Mouse (Mus musculus): Measurements from ENCODE around the gene Cavin1.
A peak's percentile ranks its signal among the peaks of the same experiment; 100 is the strongest.

Gene Cavin1

DNA sequence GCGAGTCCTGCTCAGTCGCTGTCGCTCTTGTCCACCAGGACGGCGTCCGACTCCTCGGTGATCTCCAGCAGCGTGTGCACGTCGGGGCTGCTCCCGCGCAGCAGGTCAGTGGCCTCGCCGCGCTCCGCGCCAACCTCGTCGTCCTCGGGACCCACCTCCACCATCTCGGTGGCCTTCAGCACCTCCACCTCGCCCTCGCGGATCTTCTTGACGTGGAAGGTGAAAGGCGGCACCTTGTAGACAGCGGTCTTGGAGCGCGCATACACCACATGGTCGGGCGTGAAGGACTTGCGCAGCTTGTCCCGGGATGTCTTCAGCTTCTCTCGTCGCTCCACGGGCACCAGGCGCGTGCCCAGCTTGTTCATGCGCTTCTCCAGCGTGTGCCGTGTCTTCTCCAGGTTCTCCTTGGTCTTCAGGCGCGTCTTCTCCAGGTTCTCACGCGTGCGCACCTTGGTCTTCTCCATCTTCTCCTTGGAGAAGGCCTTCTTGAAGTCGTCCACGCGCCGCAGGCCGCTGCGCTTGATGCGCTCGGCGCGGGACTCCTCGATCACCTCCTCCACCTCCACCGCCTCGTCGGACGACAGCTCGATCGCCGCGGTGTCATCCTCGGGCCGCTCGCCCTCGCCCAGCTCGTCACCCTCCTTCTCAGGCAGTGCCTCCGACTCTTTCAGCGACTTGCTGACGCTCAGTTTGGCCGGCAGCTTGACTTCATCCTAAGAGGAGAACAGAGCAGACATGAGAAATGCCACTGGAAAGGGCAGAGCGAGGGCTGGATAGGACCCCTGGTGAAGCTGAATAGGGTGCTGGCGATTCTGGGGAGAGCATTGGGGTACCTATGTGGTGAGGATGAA lies 11.8 kb downstream of the Cavin1 start:
- TF ChIP-seq CTCF (conservative IDR thresholded peaks at IDR 0.05; ENCODE audit: low read length) (no peak), NANOG (IDR thresholded peaks at IDR 0.05; ENCODE audit: borderline replicate concordance, low read length) (no peak), POU5F1 (IDR thresholded peaks at IDR 0.05; ENCODE audit: borderline replicate concordance, low read length) (no peak)
- Histone ChIP-seq H3K36me3 (ENCODE audit: insufficient read depth, low read length) (no peaks in the 10 kb centered on the region; the same call in 1 of the 2 replicates), H3K27me3 (ENCODE audit: insufficient read depth, low read length) (peaks cover 25% of the 10 kb centered on the region), H3K9me3 (ENCODE audit: low read length) (no peaks in the 10 kb centered on the region), H3K4me3 (replicated peaks; ENCODE audit: low read length) (peak overlapping the region; percentile 69), H3K4me1 (replicated peaks; ENCODE audit: low read depth, low read length) (peaks cover 73% of the 10 kb centered on the region)

DNA sequence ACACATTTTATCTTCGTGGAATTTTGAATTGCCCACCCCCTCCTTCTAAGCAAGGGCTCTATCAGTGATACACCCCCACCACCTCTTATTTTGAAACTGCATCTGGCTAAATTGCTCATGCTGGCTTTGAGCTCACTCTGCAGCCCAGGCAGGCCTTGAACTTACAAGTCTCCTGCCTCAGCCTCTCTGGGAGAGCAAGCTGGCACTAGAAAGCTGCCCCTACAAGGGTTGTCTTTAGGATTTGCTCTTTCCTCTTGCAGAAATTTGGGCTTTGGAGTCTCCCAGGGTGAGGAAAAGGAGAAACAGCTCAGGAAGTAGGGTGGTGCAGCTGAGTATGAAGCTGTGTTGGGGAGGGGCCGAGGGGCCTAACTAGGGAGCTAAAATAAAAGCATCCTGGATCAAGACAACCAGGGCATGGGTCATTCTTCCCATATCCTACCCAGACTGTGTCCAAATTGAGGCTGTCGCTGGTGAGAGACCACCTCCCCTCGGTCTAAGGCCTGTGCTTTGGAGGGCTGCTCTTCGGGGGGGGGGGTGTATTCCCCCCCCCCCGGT lies 12.7 kb downstream of the Cavin1 start:
- Histone ChIP-seq H3K4me1 (replicated peaks; ENCODE audit: low read depth, low read length) (peaks cover 65% of the 10 kb centered on the region), H3K27me3 (ENCODE audit: insufficient read depth, low read length) (peaks cover 22% of the 10 kb centered on the region), H3K9me3 (ENCODE audit: low read length) (no peaks in the 10 kb centered on the region), H3K36me3 (ENCODE audit: insufficient read depth, low read length) (no peaks in the 10 kb centered on the region; the same call in 1 of the 2 replicates), H3K4me3 (replicated peaks; ENCODE audit: low read length) (peak overlapping the region; percentile 69)
- TF ChIP-seq CTCF (conservative IDR thresholded peaks at IDR 0.05; ENCODE audit: low read length) (no peak), POU5F1 (IDR thresholded peaks at IDR 0.05; ENCODE audit: borderline replicate concordance, low read length) (no peak), NANOG (IDR thresholded peaks at IDR 0.05; ENCODE audit: borderline replicate concordance, low read length) (no peak)

DNA sequence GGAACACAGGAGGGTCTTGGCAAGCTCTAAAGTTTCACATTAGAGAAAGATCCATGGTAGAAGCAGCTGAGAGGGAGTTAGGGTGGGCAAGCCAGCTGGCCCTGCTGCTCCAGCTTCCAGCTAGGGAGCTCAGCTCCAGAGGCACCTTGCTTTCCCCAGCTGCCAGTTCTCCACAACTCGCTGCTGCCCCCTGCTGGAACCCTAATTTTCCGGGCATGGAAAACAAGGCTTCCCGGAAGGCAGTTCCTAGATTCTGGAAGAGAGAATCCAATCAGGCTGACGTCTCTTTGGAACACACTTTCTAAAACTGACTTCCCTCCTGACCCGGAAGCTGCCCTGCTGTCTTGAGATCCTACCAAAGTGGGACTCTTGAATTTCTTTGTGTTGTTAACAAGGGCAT lies 13.4 kb downstream of the Cavin1 start:
- no peaks in the 10 kb centered on the region; the same call in 1 of the 2 replicates for H3K36me3 ChIP-seq (ENCODE audit: insufficient read depth, low read length)
- peaks cover 61% of the 10 kb centered on the region for H3K4me1 ChIP-seq (replicated peaks; ENCODE audit: low read depth, low read length)
- H3K4me3 ChIP-seq (replicated peaks; ENCODE audit: low read length) = no peak overlapping the region
- no peak for TF ChIP-seq NANOG (IDR thresholded peaks at IDR 0.05; ENCODE audit: borderline replicate concordance, low read length)
- TF ChIP-seq CTCF (conservative IDR thresholded peaks at IDR 0.05; ENCODE audit: low read length) = peak; percentile 88
- TF ChIP-seq POU5F1 (IDR thresholded peaks at IDR 0.05; ENCODE audit: borderline replicate concordance, low read length) = no peak
- no peaks in the 10 kb centered on the region for H3K9me3 ChIP-seq (ENCODE audit: low read length)
- peaks cover 22% of the 10 kb centered on the region for H3K27me3 ChIP-seq (ENCODE audit: insufficient read depth, low read length)

DNA sequence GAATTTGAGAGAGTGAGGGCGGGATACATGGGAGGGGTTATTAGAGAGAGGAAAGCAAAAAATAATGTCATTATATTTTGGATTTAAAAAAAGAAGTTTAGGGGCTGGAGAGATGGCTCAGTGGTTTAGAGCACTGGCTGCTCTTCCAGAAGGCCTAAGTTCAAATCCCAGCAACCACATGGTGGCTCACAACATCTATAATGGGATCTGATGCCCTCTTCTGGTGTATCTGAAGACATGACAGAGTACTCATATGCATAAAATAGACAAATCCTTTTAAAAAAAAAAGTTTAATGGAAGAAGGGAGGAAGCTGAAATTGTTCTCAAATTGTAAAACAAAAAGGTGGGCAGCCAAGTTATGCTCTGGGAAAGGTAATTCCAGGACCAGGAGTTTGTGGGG lies 21.1 kb downstream of the Cavin1 start:
- Histone ChIP-seq H3K9me3 (ENCODE audit: low read length) (peaks cover 11% of the 10 kb centered on the region), H3K4me3 (replicated peaks; ENCODE audit: low read length) (no peak overlapping the region), H3K36me3 (ENCODE audit: insufficient read depth, low read length) (no peaks in the 10 kb centered on the region), H3K4me1 (replicated peaks; ENCODE audit: low read depth, low read length) (peaks cover 11% of the 10 kb centered on the region), H3K27me3 (ENCODE audit: insufficient read depth, low read length) (no peaks in the 10 kb centered on the region; the same call in 1 of the 2 replicates)
- TF ChIP-seq NANOG (IDR thresholded peaks at IDR 0.05; ENCODE audit: borderline replicate concordance, low read length) = no peak
- no peak for TF ChIP-seq POU5F1 (IDR thresholded peaks at IDR 0.05; ENCODE audit: borderline replicate concordance, low read length)
- TF ChIP-seq CTCF (conservative IDR thresholded peaks at IDR 0.05; ENCODE audit: low read length) = no peak

DNA sequence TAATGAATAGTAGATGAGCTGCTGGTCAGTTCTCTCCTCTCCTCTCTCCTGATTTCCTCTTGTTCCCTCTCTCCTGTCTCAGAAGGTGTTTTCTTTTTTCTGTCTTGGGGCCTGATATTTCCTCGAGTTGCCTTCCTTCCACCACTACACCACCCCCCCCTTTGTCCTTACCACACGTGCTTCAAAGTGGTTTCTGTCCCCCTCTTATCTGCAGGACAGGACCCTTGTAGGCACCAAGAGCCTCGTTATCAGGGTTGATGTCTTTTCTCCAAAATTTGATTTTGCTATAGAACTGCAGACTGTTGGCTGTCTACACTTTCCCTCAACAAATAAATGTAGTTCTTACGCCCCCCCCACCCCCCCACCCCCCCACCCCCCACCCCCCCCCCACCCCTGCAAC lies 22.4 kb downstream of the Cavin1 start:
- Histone ChIP-seq H3K4me1 (replicated peaks; ENCODE audit: low read depth, low read length) (peaks cover 11% of the 10 kb centered on the region), H3K27me3 (ENCODE audit: insufficient read depth, low read length) (no peaks in the 10 kb centered on the region; the same call in 1 of the 2 replicates), H3K9me3 (ENCODE audit: low read length) (peaks cover 11% of the 10 kb centered on the region), H3K4me3 (replicated peaks; ENCODE audit: low read length) (no peak overlapping the region), H3K36me3 (ENCODE audit: insufficient read depth, low read length) (no peaks in the 10 kb centered on the region)
- TF ChIP-seq NANOG (IDR thresholded peaks at IDR 0.05; ENCODE audit: borderline replicate concordance, low read length) = no peak
- TF ChIP-seq CTCF (conservative IDR thresholded peaks at IDR 0.05; ENCODE audit: low read length) = no peak
- TF ChIP-seq POU5F1 (IDR thresholded peaks at IDR 0.05; ENCODE audit: borderline replicate concordance, low read length) = no peak

DNA sequence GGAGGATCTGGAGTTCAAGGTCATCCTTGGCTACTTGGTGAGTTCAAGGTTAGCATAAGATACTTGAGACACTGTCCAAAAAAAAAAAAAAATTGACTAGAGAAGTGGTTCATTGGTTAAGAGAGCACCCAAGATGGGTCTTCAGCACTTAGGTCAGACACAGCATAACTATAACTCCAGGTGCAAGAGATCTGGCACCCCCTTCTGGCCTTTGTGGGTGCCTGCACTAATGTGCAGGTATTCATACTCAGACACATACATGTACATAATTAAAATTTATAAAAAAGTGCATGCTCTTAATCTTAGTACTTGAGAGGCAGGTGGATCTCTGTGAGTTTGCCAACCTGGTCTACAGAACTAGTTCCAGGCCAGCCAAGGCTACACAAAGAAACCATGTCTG lies 23.1 kb downstream of the Cavin1 start:
- H3K27me3 ChIP-seq (ENCODE audit: insufficient read depth, low read length) = no peaks in the 10 kb centered on the region; the same call in 1 of the 2 replicates
- TF ChIP-seq NANOG (IDR thresholded peaks at IDR 0.05; ENCODE audit: borderline replicate concordance, low read length) (no peak), CTCF (conservative IDR thresholded peaks at IDR 0.05; ENCODE audit: low read length) (peak; percentile 67), POU5F1 (IDR thresholded peaks at IDR 0.05; ENCODE audit: borderline replicate concordance, low read length) (no peak)

DNA sequence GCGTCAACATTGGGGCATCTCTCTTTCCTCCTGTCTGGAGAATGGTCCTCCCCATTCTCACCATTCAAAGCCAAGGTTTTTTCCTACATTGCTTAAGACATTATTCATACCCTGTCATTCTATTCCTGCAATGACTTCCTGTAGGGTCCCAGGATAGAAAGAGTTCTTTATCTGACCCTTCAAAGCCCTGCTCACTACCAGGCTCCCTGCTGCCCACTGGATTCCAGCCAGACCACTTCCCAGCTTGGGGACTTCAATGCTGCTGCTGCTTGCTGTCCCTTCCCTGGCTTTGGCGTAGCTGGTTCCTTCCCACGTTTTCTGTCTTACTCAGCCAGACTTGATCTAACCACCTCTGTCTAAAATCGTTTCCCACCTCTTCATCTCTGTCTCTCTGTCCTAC lies 23.8 kb downstream of the Cavin1 start:
- H3K36me3 ChIP-seq (ENCODE audit: insufficient read depth, low read length) = no peaks in the 10 kb centered on the region
- H3K9me3 ChIP-seq (ENCODE audit: low read length) = peaks cover 11% of the 10 kb centered on the region
- TF ChIP-seq POU5F1 (IDR thresholded peaks at IDR 0.05; ENCODE audit: borderline replicate concordance, low read length) = no peak
- TF ChIP-seq NANOG (IDR thresholded peaks at IDR 0.05; ENCODE audit: borderline replicate concordance, low read length) = no peak
- no peak; the same call in 1 of the 2 replicates for TF ChIP-seq CTCF (conservative IDR thresholded peaks at IDR 0.05; ENCODE audit: low read length)
- H3K27me3 ChIP-seq (ENCODE audit: insufficient read depth, low read length) = no peaks in the 10 kb centered on the region; the same call in 1 of the 2 replicates
- H3K4me1 ChIP-seq (replicated peaks; ENCODE audit: low read depth, low read length) = peaks cover 3% of the 10 kb centered on the region; the same call in 1 of the 2 replicates
- H3K4me3 ChIP-seq (replicated peaks; ENCODE audit: low read length) = no peak overlapping the region

More for the DNA sequence above, 23.1 kb downstream of the Cavin1 start:
- peaks cover 10% of the 10 kb centered on the region for H3K4me1 ChIP-seq (replicated peaks; ENCODE audit: low read depth, low read length)
- H3K4me3 ChIP-seq (replicated peaks; ENCODE audit: low read length) = no peak overlapping the region
- H3K36me3 ChIP-seq (ENCODE audit: insufficient read depth, low read length) = no peaks in the 10 kb centered on the region
- H3K9me3 ChIP-seq (ENCODE audit: low read length) = peaks cover 11% of the 10 kb centered on the region

DNA sequence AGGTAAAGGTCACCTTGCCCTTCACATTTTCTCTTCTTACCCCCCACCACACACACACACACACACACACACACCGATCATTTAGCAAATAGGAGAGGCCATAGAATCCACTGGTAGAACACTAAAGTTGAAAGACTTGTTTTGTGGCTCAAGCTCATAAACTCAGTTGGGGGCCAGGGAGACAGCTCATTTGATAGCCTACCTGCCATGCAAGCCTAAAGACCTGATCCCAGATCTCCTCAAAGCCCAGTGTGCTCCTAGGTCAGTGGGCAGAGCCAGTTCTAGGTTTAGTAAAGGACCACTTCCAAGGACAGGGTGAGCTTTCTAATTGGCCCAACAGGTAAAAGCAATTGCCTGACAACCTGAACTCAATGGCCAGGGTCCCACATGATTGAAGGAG lies 28.3 kb downstream of the Cavin1 start:
- H3K36me3 ChIP-seq (ENCODE audit: insufficient read depth, low read length) = peaks cover 3% of the 10 kb centered on the region; the same call in 1 of the 2 replicates
- TF ChIP-seq POU5F1 (IDR thresholded peaks at IDR 0.05; ENCODE audit: borderline replicate concordance, low read length) (no peak), CTCF (conservative IDR thresholded peaks at IDR 0.05; ENCODE audit: low read length) (no peak), NANOG (IDR thresholded peaks at IDR 0.05; ENCODE audit: borderline replicate concordance, low read length) (no peak)
- H3K4me1 ChIP-seq (replicated peaks; ENCODE audit: low read depth, low read length) = peaks cover 22% of the 10 kb centered on the region
- H3K27me3 ChIP-seq (ENCODE audit: insufficient read depth, low read length) = no peaks in the 10 kb centered on the region; the same call in 1 of the 2 replicates
- peaks cover 4% of the 10 kb centered on the region; the same call in 1 of the 2 replicates for H3K9me3 ChIP-seq (ENCODE audit: low read length)
- H3K4me3 ChIP-seq (replicated peaks; ENCODE audit: low read length) = no peak overlapping the region

All from E14TG2a.4 (cell line).